Mouse (Mus musculus): Measurements from ENCODE around the gene Olfr316.
"Not testable (repeated sequence)": the region's sequence is repeated elsewhere in the genome, so short reads cannot be mapped to it uniquely, and the experiment has no call there.

The Olfr316 gene

DNA sequence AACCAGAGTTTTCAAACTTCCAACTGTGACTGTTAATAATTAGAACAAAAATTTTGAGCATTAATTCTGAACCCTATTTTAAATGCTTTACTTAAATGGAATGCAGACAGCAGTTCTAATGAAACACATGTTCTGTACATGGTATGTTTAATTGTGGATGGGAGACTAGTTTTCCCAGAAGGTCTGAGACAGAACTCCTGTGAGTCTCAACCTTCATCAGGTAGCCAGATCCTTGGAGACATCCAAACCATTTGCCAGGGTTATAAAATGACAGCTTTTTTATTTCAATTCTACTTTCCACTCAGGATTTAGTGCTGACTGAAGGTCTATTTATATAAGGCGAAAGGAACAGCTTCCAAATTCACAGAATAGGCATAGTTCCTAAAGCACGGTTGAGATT lies at the start of gene Olfr316:
Gene Olfr316, plus strand, starts transcription at position 301 of the 400 bp plus-strand sequence.
- in situ Hi-C loops (cut with MboI, MseI), result no loop called here

- in situ Hi-C loops (cut with MboI, MseI), result no loop called here
Measured at GRCm38 (mm10) chr11:58709086-58709485, 43.4 kb upstream of the Olfr316 start.

- in situ Hi-C loops (cut with MboI, MseI), result not testable (repeated sequence)
Measured at GRCm38 (mm10) chr11:58717723-58718122, 34.8 kb upstream of the Olfr316 start.

DNA sequence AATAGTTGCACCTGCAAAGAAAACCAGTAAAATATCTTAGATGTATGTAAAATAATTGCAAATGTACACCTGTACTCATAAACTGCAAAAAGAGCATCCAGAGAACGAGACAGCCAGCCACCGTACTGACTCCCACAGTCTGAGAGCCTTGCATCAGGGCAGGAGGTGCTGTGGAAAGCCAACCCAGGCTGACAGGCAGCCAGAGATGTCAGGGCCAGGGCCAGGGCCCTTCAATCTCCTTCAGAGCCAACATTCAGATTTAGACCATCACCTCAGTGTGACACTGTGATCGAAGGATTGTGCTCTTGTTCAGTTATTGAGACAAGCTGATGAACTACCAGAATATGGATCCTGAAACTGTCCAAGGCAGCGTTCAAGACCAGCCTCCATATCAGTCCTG lies 32.8 kb upstream of the Olfr316 start:
- in situ Hi-C loops (cut with MboI, MseI), result loop anchor here (5.0 kb wide), 1 partner anchor 37 kb away; the partner anchor contains the start of gene Olfr320

DNA sequence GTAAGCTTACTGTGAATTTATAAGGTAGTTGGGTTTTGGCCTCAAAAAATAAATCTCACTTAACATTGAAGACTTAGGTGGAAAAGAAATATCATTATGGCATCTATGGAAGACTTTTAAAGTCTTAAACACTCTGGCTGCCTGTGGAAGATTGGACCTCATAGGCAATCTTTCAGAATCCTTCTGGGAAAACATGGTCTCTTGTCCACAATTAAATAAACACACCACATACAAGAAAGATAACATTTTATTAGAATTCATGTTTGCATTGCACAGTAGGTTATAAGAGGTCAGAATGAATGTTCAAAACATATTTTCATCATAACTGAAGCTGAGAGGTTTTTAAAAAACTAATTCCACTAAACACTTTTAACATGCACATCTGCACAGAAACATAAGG lies 28.6 kb upstream of the Olfr316 start, which contains the start of gene Olfr318:
Gene Olfr318, minus strand, starts transcription at position 101 of the 400 bp plus-strand sequence.
- in situ Hi-C loops (cut with MboI, MseI), result loop anchor here (5.0 kb wide), 1 partner anchor 42 kb away; the partner anchor contains the start of gene Olfr320

- in situ Hi-C loops (cut with MboI, MseI), result not testable (repeated sequence)
Measured at GRCm38 (mm10) chr11:58727896-58728650, 24.5 kb upstream of the Olfr316 start.

GRCm38 (mm10) chr11:58733372-58733771 lies 19.2 kb upstream of the Olfr316 start:
- in situ Hi-C loops (cut with MboI, MseI), result no loop called here

DNA sequence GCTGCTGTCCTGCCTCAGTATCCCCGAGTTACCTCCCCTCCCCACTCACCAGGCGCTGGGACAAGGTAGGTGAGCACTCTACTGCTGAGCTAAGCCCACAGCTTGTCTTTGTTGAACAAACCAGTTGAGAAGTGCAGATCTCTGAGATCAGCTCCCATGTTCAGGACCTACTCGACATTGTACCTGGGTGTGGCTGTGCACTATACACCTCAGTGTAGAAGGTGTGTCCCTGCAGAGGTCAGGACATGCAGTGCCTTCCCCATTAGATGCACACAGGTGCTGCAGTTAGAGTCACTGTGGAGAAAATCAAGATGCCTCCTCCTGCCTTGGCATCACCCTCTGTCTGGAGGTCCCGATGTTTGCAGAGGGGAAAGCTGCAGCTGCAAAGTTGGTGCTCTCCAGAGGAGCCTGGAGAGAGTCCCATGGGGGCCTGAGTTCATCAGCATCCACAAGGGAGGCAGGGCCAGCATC lies 13.7 kb upstream of the Olfr316 start, which contains the start of gene Olfr317:
Gene Olfr317, minus strand, starts transcription at position 421 of the 471 bp plus-strand sequence.
- in situ Hi-C loops (cut with MboI, MseI), result no loop called here

GRCm38 (mm10) chr11:58751096-58751495 lies 1.4 kb upstream of the Olfr316 start:
- in situ Hi-C loops (cut with MboI, MseI), result not testable (repeated sequence)

GRCm38 (mm10) chr11:58772888-58773287 lies 20.4 kb downstream of the Olfr316 start, which contains the start of gene Olfr315:
Olfr315 (plus strand) TSS chr11:58773188.
- in situ Hi-C loops (cut with MboI, MseI), result no loop called here

GRCm38 (mm10) chr11:58782480-58783089 lies 30.1 kb downstream of the Olfr316 start, which contains the start of gene Olfr314:
Olfr314 (plus strand) TSS chr11:58782952.
- in situ Hi-C loops (cut with MboI, MseI), result loop anchor here (25.0 kb wide), 1 partner anchor 920 kb away; no protein-coding TSS in a partner anchor

DNA sequence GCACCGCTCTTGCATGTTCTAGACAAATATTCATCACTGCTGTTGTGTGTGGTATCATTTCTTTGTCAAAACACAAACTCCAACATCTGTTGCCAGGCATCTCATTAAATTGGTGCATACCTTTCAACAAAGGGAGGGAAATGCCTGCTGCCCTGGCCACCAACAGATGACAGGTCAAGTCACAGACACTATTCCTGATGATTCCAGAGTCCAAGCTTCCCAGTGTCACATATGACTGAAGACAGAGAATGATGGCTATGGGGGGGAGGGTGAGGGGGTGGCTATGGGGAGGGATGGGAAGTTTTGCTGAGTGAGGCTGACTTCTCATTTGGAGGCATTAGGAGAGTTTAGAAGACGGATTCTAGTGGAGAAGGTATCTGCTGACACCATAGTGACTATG lies 31.6 kb downstream of the Olfr316 start:
- in situ Hi-C loops (cut with MboI, MseI), result loop anchor here (25.0 kb wide), 1 partner anchor 922 kb away; no protein-coding TSS in a partner anchor

DNA sequence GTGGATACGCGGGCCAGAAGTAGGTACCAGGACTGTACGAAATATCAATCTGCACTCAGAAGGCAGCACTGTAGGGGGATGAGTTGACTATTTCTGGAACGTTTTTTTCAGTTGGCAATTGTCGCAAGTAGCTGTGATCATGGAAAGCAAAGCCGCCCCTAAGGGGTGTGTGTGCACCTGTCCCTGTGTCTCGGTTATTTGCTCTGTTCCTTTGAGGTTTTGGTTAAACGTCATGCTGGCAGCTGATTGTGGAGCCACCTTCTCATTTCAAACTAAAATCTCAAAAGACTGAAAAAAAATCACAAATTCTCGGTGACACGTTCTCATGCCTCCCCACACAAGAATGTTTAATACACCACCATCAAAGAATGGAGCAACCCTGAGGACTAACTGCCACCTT lies 35.1 kb downstream of the Olfr316 start:
- in situ Hi-C loops (cut with MboI, MseI), result loop anchor here (25.0 kb wide), 1 partner anchor 925 kb away; no protein-coding TSS in a partner anchor

GRCm38 (mm10) chr11:58788346-58788745 lies 35.8 kb downstream of the Olfr316 start:
- in situ Hi-C loops (cut with MboI, MseI), result loop anchor here (25.0 kb wide), 1 partner anchor 926 kb away; no protein-coding TSS in a partner anchor

DNA sequence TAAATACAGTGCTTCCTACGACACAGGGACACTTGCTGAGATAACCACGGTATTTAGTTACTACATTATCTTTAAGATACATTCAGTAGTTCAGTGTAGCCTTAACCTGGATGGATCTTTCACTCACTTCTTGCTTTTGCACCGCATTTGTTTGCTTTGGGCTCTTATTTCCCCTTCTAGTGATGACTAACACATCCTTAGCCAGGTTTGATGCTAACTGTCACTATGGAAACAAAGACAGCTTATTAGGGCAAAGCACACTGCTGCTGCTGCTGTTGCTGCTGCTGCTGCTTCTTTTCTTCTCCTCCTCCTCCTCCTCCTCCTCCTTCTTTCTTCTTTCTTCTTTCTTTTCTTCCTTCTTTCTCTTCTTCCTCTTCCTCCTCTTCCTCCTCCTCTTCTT lies 37.0 kb downstream of the Olfr316 start:
- in situ Hi-C loops (cut with MboI, MseI), result loop anchor here (25.0 kb wide), 1 partner anchor 927 kb away; no protein-coding TSS in a partner anchor

- in situ Hi-C loops (cut with MboI, MseI), result loop anchor here (25.0 kb wide), 1 partner anchor 928 kb away; no protein-coding TSS in a partner anchor
Measured at GRCm38 (mm10) chr11:58790053-58790452, 37.5 kb downstream of the Olfr316 start.

DNA sequence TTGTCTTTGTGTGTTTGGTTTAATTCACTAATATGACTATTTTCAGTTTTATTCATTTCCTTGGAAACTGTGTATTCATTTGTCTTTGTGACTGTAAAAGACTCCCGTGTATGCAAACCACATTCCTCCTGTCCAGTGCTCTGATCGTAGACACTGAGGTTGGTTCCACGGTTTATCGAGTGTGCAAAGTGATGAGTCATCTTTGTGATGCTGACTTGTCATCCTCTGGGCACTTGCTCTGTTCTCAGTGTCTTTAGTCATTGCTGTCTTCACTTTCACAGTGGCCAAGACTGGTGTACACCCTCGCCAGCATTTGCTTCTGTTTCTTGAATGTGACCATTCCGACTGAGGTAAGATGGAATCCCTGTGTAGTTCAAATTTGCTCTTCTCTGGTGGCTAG lies 38.1 kb downstream of the Olfr316 start:
- in situ Hi-C loops (cut with MboI, MseI), result loop anchor here (25.0 kb wide), 1 partner anchor 928 kb away; no protein-coding TSS in a partner anchor

DNA sequence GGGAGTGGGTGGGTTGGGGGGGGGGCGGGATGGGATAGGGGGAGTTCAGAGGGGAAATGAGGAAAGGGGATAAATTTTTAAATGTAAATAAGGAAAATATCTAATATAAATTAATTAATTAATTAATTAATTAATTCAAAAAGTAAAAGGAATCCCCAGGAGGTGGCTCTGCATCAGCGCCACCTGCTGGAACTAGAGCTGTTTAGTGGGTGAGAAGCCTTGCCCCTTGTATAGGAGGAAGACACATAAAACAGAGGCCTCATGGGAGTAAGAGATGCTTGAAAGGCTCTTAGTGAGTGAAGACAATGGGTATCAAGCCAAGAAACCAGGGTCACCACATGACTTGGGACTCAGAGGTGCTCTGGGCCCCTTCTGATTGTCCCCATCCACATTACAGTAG lies 43.3 kb downstream of the Olfr316 start:
- in situ Hi-C loops (cut with MboI, MseI), result loop anchor here (25.0 kb wide), 1 partner anchor 934 kb away; no protein-coding TSS in a partner anchor

- in situ Hi-C loops (cut with MboI, MseI), result loop anchor here (25.0 kb wide), 1 partner anchor 935 kb away; no protein-coding TSS in a partner anchor
Measured at GRCm38 (mm10) chr11:58796850-58797249, 44.3 kb downstream of the Olfr316 start.

GRCm38 (mm10) chr11:58799747-58800146 lies 47.2 kb downstream of the Olfr316 start:
- in situ Hi-C loops (cut with MboI, MseI), result loop anchor here (25.0 kb wide), 1 partner anchor 937 kb away; no protein-coding TSS in a partner anchor

- in situ Hi-C loops (cut with MboI, MseI), result no loop called here
Measured at GRCm38 (mm10) chr11:58801558-58802228, 49.2 kb downstream of the Olfr316 start, which contains the start of gene Fam183b. Fam183b (minus strand) TSS chr11:58801960.
